Mouse (Mus musculus) embryonic facial prominence, embryonic 12.5 days (tissue): ENCODE measurements around the gene Gm9887. TPM values are rescaled to one million over a fixed set of nuclear protein-coding genes. Genes with fewer than 3 reads are reported as not detected.
A peak's percentile ranks its signal among the peaks of the same experiment; 100 is the strongest.
"Not testable (repeated sequence)": the region's sequence is repeated elsewhere in the genome, so short reads cannot be mapped to it uniquely, and the experiment has no call there.

ENCODE experiments used
- ATAC-seq: fragments of 200-750 bp; cut with Nextera tagmentation; 2 replicates; pipeline ENCODE4 v1.8.0; 2017; ENCODE audit not compliant: insufficient number of reproducible peaks, insufficient read depth, low FRiP score, low TSS enrichment
- H3K27ac ChIP-seq: fragments of 300-500 bp; sonication (generic); 2 replicates; pipeline ENCODE4 v1.5.1; 2016; ENCODE audit warnings: mild to moderate bottlenecking
- H3K27me3 ChIP-seq: fragments of 300-500 bp; sonication (generic); 2 replicates; pipeline ENCODE4 v1.6.1; 2016; ENCODE audit warnings: mild to moderate bottlenecking, moderate library complexity
- H3K36me3 ChIP-seq: fragments of 300-500 bp; sonication (generic); 2 replicates; pipeline ENCODE4 v1.6.1; 2016; ENCODE audit warnings: mild to moderate bottlenecking
- H3K4me1 ChIP-seq: fragments of 300-500 bp; sonication (generic); 2 replicates; pipeline ENCODE4 v1.6.1; 2016
- H3K4me2 ChIP-seq: fragments of 300-500 bp; sonication (generic); replicated peaks from 2 replicates; pipeline ENCODE4 v1.6.1; 2016; ENCODE audit warnings: mild to moderate bottlenecking, moderate library complexity
- H3K4me3 ChIP-seq: fragments of 300-500 bp; sonication (generic); 2 replicates; pipeline ENCODE4 v1.5.1; 2016; ENCODE audit warnings: mild to moderate bottlenecking
- H3K9ac ChIP-seq: fragments of 300-500 bp; sonication (generic); 2 replicates; pipeline ENCODE4 v1.6.1; 2016; ENCODE audit warnings: mild to moderate bottlenecking, moderate library complexity
- H3K9me3 ChIP-seq: fragments of 300-500 bp; sonication (generic); 2 replicates; pipeline ENCODE4 v1.6.1; 2016; ENCODE audit warnings: mild to moderate bottlenecking, moderate library complexity
- WGBS: fragments of 180-500 bp; shearing (Covaris S2); methylation state at CpG from one replicate; pipeline ENCODE4 v1.1.7; 2016; 5-methylcytosine and 5-hydroxymethylcytosine counted together
- polyA plus RNA-seq: library from polyadenylated mRNA; unstranded; fragments of >200 nt; fragmentation: Nextera tagmentation; extraction: Ambion mirVana; gene quantifications from 2 replicates; pipeline ENCODE4 v1.2.1, GENCODE M21; 2016

The Gm9887 gene
- polyA plus RNA-seq, 1 experiment from 2014 or later: 3.7 TPM

GRCm38 (mm10) chr12:69384606-69385005 lies 12.3 kb upstream of the Gm9887 start:
- no peak for ATAC-seq
- 89% methylated on average over 5 of the region's 5 CpGs for WGBS
- no peak overlapping the region for H3K4me3 ChIP-seq

GRCm38 (mm10) chr12:69382880-69383279 lies 10.6 kb upstream of the Gm9887 start:
- H3K27me3 ChIP-seq: no peaks in the 10 kb centered on the region
- H3K9ac ChIP-seq: no peak overlapping the region
- no peaks in the 10 kb centered on the region for H3K9me3 ChIP-seq
- H3K27ac ChIP-seq: no peak overlapping the region
- no peak overlapping the region for H3K4me2 ChIP-seq
- H3K4me1 ChIP-seq: no peaks in the 10 kb centered on the region
- no peak overlapping the region for H3K4me3 ChIP-seq
- no peaks in the 10 kb centered on the region for H3K36me3 ChIP-seq
- ATAC-seq: no peak
- WGBS: 92% methylated on average over 1 of the region's 1 CpGs

More at GRCm38 (mm10) chr12:69384606-69385005, 12.3 kb upstream of the Gm9887 start:
- H3K4me2 ChIP-seq: no peak overlapping the region
- no peak overlapping the region for H3K27ac ChIP-seq
- no peaks in the 10 kb centered on the region for H3K27me3 ChIP-seq
- no peak overlapping the region for H3K9ac ChIP-seq
- H3K36me3 ChIP-seq: no peaks in the 10 kb centered on the region
- no peaks in the 10 kb centered on the region for H3K4me1 ChIP-seq
- no peaks in the 10 kb centered on the region for H3K9me3 ChIP-seq

GRCm38 (mm10) chr12:69378558-69379454 lies 6.5 kb upstream of the Gm9887 start:
- ATAC-seq: no peak
- Histone ChIP-seq H3K9me3 (no peaks in the 10 kb centered on the region), H3K36me3 (no peaks in the 10 kb centered on the region), H3K9ac (no peak overlapping the region), H3K27me3 (no peaks in the 10 kb centered on the region), H3K4me2 (no peak overlapping the region), H3K4me1 (peaks cover 7% of the 10 kb centered on the region), H3K27ac (no peak overlapping the region), H3K4me3 (no peak overlapping the region)
- WGBS: 91% methylated on average over 11 of the region's 11 CpGs

- H3K4me3 ChIP-seq, H3K4me2 ChIP-seq, ATAC-seq, H3K9me3 ChIP-seq, H3K36me3 ChIP-seq, H3K9ac ChIP-seq, H3K27ac ChIP-seq, H3K27me3 ChIP-seq: not testable (repeated sequence)
- 93% methylated on average over 6 of the region's 6 CpGs for WGBS
- peaks cover 11% of the 10 kb centered on the region for H3K4me1 ChIP-seq
Observed at GRCm38 (mm10) chr12:69377636-69378035, 5.4 kb upstream of the Gm9887 start.

GRCm38 (mm10) chr12:69377188-69377587 lies 4.9 kb upstream of the Gm9887 start:
- no peak overlapping the region for H3K4me3 ChIP-seq
- H3K9ac ChIP-seq: no peak overlapping the region
- H3K4me1 ChIP-seq: peaks cover 11% of the 10 kb centered on the region
- no peak overlapping the region for H3K4me2 ChIP-seq
- no peaks in the 10 kb centered on the region for H3K9me3 ChIP-seq
- no peaks in the 10 kb centered on the region for H3K27me3 ChIP-seq
- WGBS: 79% methylated on average over 1 of the region's 1 CpGs
- no peaks in the 10 kb centered on the region for H3K36me3 ChIP-seq
- H3K27ac ChIP-seq: no peak overlapping the region
- ATAC-seq: no peak

GRCm38 (mm10) chr12:69376132-69376531 lies 3.9 kb upstream of the Gm9887 start:
- peaks cover 11% of the 10 kb centered on the region for H3K4me1 ChIP-seq
- H3K4me2 ChIP-seq: no peak overlapping the region
- H3K27ac ChIP-seq: no peak overlapping the region
- H3K4me3 ChIP-seq: no peak overlapping the region
- no peak for ATAC-seq
- H3K36me3 ChIP-seq: no peaks in the 10 kb centered on the region
- no peaks in the 10 kb centered on the region for H3K27me3 ChIP-seq
- 93% methylated on average over 2 of the region's 2 CpGs for WGBS
- no peak overlapping the region for H3K9ac ChIP-seq
- no peaks in the 10 kb centered on the region for H3K9me3 ChIP-seq

GRCm38 (mm10) chr12:69373850-69374766 lies 1.9 kb upstream of the Gm9887 start:
- Histone ChIP-seq H3K9ac (peak overlapping the region; percentile 99), H3K4me3 (peak overlapping the region; percentile 98), H3K36me3 (no peaks in the 10 kb centered on the region), H3K27me3 (no peaks in the 10 kb centered on the region), H3K27ac (no peak overlapping the region), H3K9me3 (no peaks in the 10 kb centered on the region), H3K4me1 (peaks cover 11% of the 10 kb centered on the region), H3K4me2 (peak overlapping the region; percentile 88)
- ATAC-seq: no peak
- 46% methylated on average over 11 of the region's 11 CpGs for WGBS

- under 1% methylated on average over 42 of the region's 42 CpGs for WGBS
- Histone ChIP-seq H3K9ac (peak overlapping the region; percentile 99), H3K27me3 (no peaks in the 10 kb centered on the region), H3K4me2 (peak overlapping the region; percentile 88), H3K27ac (peak overlapping the region; percentile 95), H3K9me3 (no peaks in the 10 kb centered on the region), H3K36me3 (no peaks in the 10 kb centered on the region), H3K4me3 (peak overlapping the region; percentile 98), H3K4me1 (peaks cover 11% of the 10 kb centered on the region)
- ATAC-seq: peak; percentile 17; the same call in 1 of the 2 replicates
Observed at GRCm38 (mm10) chr12:69372731-69373331, 573 bp upstream of the Gm9887 start.

GRCm38 (mm10) chr12:69371421-69371853 lies 821 bp downstream of the Gm9887 start:
- 1% methylated on average over 23 of the region's 24 CpGs for WGBS

GRCm38 (mm10) chr12:69370936-69371335 lies 1.3 kb downstream of the Gm9887 start:
- WGBS: 10% methylated on average over 7 of the region's 7 CpGs
- Histone ChIP-seq H3K27ac (peak overlapping the region; percentile 95), H3K9ac (peak overlapping the region; percentile 99; the same call in 1 of the 2 replicates)

More at GRCm38 (mm10) chr12:69371421-69371853, 821 bp downstream of the Gm9887 start:
- Histone ChIP-seq H3K4me1 (peaks cover 11% of the 10 kb centered on the region), H3K36me3 (no peaks in the 10 kb centered on the region), H3K4me3 (peak overlapping the region; percentile 98), H3K9ac (peak overlapping the region; percentile 99), H3K4me2 (peak overlapping the region; percentile 88), H3K27ac (peak overlapping the region; percentile 95), H3K9me3 (no peaks in the 10 kb centered on the region), H3K27me3 (no peaks in the 10 kb centered on the region)
- ATAC-seq: no peak; the same call in 1 of the 2 replicates

GRCm38 (mm10) chr12:69367557-69367956 lies 4.7 kb downstream of the Gm9887 start:
- Histone ChIP-seq H3K27me3 (no peaks in the 10 kb centered on the region), H3K27ac (no peak overlapping the region), H3K4me2 (no peak overlapping the region), H3K36me3 (no peaks in the 10 kb centered on the region), H3K9ac (no peak overlapping the region), H3K4me1 (0 out of 2 replicates have a peak, but pooled peaks cover 4% of the 10 kb centered on the region), H3K9me3 (no peaks in the 10 kb centered on the region), H3K4me3 (no peak overlapping the region)
- WGBS: 61% methylated on average over 2 of the region's 2 CpGs
- no peak for ATAC-seq

More at GRCm38 (mm10) chr12:69370936-69371335, 1.3 kb downstream of the Gm9887 start:
- ATAC-seq: no peak
- Histone ChIP-seq H3K4me1 (peaks cover 11% of the 10 kb centered on the region), H3K4me3 (peak overlapping the region; percentile 98), H3K4me2 (peak overlapping the region; percentile 88), H3K27me3 (no peaks in the 10 kb centered on the region), H3K9me3 (no peaks in the 10 kb centered on the region), H3K36me3 (no peaks in the 10 kb centered on the region)
